Mouse (Mus musculus): Measurements from ENCODE around the gene Itgb4.

DNA sequence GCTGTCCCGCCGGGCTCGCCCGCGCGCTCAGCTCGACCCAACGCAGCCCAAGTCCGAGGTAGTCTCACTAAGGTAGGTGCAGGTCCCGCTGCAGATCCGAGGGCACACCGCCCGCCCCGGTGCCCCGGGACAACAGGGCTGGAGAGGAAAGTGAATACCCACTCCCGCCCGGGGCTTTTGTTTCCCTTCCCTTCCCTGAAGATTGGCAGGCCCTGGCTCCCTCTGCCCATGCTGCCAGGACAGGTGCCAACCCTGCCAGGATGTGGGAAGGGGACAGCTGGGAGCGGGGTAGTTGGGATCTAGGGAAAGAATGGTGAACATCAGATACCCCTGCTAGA lies 543 bp downstream of the Itgb4 start:
- TF ChIP-seq CTCF (IDR thresholded peaks at IDR 0.05; ENCODE audit: low read depth) (no peak), EP300 (optimal IDR thresholded peaks at IDR 0.05) (no peak)
